Mouse (Mus musculus): ENCODE data around the gene Cfap61.
A peak's percentile ranks its signal among the peaks of the same experiment; 100 is the strongest.
"Not testable (repeated sequence)": the region's sequence is repeated elsewhere in the genome, so short reads cannot be mapped to it uniquely, and the experiment has no call there.

Cfap61 gene

DNA sequence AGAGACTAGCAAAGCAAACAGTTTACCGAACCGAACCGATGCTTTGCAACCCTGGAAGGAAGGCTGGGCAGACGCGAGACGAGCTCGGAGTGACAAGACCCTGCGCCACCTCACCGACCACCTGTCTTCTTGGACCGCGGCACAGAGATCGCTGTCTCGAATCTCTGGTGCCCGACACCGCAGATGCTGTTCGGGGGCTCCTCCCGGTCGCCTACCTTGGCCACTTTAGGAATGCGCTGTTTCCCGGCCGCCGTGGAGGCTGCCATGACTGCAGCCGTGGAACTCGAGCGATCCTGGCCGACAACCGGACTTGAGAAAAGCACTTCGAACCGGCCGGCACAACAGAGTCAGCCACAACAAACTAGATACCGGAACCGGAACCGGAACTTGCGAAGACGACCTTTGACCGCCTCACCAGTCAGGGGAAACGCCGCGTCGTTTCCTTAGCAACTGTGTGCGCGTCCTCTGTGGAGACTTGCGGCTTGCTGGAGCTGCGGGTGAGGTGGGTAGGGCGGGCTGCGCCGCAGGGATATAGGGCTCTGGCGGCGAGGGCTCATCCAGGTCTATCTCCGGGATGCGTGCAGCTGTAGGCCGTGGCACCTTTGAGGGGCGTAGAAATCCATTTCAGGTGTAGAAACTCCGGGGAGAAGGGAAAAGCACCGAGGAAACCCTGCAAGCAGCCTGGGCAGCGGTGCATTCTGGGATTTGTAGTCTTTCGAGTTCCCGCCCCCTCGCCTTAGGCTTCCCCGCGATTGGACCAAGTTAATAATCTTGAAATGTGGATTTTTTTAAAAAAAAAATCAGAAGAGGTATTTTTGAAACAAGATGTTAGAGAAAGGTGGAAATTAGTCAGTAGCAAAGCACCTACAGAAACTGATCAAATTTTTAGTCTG is at the start of gene Cfap61, which contains the start of gene Crnkl1:
TSS of gene Cfap61 (plus strand) at position 446 of the 893 bp plus-strand sequence.
TSS of gene Crnkl1 (minus strand) at position 676 of the 893 bp plus-strand sequence.
- DNase-seq: peak; percentile 91

DNA sequence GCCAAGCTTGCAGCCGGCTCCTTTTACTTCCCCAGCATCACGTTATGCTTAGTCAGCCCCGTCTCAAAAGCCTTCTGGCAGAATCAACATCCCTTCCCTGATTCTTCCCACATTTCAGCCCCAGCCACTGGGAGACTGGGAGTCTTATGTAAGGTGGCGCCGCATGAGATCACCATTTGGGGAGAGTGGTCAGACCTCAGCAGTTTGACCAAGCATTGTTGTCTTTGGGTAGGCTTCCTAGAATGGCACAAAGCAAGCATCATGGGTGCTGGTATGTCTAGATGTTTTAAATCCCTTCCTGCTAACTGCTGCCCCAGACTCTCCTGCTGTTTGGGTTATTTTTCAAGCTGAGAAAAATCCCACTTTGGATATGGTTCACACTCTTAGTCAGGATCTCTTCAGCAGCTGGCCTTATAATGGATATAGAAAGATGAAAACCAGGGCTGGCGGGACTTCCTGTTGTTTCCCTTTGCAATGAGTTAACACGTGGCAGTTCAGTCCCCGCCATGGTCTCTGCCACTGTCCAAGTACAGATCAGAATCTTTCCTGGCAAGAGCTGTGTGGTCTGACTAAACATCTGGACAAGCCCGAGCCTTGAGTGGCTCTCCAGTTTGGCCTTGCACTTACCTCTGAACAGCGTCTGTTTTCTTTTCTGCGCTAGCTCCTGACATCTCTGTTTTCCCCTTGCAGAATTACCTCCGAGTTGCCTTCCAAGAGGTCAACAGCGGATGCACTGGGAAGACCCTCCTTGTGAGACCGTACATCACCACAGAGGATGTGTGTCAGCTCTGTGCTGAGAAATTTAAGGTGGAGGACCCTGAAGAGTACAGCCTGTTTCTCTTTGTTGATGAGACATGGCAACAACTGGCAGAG is 49.4 kb upstream of the Cfap61 start:
- no peak for DNase-seq

DNA sequence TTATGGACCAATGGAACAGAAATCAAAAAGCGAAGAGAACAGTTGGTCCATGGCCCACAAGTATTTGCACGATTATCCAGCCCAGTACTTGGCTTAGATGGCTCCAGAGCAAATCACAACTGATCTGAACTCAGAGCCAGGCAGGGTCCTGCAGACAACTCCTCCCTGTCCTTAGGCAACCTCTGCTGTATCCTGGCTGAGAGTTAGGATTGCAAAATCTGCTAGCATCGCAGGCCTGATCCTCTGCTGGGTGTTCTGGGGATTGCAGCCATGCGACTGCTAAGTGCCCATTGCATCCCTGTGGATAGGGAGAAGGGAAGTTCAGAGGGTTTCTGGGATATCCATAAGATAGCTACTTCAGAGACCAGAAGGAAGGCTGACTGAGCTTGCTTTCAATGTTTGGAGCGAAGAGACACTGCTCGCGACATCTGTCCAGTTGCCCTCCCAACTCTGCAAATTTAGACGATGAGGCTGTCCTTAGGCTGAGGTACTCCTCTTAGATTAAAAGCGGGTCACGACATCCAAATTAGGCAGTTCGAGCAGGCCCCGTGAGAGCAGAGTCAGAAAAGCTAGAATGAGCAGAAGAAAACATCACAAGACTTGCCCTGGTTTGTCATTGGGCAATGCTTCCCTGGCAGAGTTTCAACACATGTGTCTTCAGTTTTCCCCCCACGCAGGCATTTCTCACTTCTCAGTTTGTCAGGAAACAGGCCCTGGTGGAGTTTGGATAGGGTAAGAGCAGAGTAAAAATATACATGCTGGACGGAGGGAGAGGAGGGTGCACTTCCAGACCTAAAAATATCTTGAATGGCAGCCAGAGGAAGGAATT is 46.4 kb upstream of the Cfap61 start:
- DNase-seq: no peak

DNA sequence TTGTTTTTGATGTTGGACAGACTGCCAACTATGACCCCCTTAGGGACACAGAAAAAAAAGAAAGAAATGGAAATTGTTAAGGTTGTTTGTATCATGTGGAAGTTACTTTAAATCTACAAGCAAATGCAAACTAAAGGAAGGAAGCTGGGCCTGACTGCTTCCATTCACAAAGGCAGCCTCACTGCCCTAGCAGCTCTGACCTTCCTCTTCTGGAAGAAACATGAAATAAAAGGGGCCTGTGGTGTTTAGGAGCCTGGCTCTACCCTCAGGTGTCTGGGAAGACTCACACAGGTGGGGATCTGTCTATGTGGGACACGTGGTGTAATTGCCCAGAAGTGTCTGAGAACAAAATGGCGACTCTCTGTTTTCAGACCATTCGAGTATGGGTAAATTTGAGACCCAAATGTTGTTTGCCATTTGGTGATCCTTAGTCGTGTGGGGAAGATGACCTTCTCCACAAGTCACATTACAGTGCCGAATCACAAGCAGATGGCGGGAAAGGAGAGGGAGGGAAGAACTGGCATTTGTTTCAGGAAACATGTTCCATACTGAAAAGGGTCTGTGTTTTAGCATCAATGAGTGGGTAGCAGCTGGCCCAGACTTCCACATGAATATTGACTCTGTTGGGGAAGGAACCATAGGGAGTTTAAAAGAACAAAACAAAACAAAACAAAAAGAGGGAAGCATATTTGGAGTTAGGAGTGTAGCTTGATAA is 45.7 kb upstream of the Cfap61 start:
- no peak for DNase-seq

DNA sequence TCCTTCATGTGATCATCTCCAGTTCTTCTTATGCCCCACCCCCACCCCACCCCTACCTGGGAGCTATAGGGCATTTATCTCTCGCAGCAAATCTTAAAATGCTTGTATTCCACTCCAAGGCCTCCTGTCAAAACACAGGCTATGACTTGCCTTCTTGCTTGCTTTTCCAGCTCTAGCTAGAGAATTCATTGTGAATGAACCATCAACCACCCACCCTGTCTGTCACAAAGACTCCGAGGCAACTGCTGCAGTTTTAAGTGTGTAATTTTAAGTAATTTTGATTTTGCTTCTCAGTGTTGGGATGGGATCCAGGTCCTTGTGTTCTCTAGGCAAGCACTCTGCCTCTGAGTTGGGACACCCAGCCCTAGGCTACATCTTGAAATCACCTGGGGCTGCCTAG is 44.0 kb upstream of the Cfap61 start:
- DNase-seq: no peak

DNA sequence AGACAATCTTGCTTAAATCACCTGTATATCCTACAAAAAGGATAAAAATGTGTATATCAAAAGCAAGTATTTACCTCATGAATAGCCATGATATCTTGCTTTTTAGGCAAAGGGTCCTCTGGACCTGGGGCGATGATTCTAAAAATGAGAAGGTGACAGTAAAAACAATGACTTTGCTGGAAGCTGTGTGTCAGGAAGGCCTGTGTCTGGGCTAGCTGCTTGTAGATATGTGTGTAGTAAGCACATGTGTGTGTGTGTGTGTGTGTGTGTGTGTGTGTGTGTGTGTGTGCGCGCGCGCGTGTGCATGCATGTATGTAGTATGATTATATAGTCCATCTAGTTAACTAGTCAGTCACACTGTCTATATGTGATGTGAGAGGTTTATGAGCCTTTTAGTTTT is 40.8 kb upstream of the Cfap61 start:
- no peak for DNase-seq

DNA sequence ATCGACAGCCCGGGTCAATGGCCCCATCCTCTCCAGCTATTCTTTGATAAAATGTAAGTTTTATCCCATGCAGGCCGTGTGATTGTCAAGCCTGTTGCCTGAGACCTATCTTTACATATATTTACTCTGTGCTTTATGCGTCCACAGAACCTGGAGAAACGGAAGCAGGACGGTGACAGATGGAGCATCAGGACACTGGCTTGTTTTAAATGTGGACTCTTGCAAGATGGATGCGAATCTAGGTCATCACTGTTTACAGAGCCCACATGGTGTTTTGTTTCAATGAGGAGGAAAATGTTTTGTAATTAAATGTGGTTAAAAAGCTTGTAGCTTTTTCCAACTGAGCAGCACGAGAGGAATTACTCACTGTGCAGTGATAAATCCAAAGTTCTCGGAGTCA is 36.5 kb upstream of the Cfap61 start:
- no peak for DNase-seq

DNA sequence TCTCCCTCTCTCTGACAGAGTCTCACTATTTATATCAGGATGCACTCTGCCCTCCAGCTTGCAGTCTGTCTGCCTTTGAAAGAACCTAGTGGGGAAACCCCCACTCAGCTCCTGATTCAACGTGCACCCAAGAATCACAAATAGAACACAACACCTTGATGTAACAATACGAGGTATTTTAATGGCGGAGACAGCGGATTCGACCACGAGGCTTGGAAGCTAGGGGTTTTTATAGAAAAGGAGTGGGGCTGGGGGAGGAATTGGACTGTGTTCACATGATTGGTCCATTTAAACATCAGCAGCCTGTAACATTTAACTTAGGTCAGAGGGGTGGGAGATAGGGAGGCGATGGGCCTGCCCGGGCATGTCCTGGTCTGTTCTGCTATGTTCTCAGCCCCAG is 34.3 kb upstream of the Cfap61 start:
- not testable (repeated sequence) for DNase-seq

DNA sequence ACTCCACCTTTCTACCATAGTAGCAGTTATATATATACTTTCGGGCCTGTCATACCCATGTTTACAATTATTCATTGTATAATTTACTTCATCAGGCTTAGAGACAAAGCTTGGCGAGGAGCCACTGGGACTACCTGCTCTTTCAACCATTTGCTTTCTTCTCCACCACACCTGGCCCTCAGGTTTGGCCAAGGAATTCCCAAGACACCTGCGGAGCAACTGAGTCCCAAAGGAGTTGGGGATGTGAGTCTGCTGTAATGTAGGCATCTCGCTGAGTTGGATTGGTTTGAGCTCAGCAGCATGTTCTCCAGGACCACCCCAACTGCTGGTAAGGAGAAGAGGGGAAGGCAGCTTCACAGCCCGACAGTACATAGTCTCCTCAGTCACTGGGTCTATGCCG is 32.7 kb upstream of the Cfap61 start, which contains the start of gene Naa20:
TSS of gene Naa20 (plus strand) at position 239 of the 400 bp plus-strand sequence.
- no peak for DNase-seq

DNA sequence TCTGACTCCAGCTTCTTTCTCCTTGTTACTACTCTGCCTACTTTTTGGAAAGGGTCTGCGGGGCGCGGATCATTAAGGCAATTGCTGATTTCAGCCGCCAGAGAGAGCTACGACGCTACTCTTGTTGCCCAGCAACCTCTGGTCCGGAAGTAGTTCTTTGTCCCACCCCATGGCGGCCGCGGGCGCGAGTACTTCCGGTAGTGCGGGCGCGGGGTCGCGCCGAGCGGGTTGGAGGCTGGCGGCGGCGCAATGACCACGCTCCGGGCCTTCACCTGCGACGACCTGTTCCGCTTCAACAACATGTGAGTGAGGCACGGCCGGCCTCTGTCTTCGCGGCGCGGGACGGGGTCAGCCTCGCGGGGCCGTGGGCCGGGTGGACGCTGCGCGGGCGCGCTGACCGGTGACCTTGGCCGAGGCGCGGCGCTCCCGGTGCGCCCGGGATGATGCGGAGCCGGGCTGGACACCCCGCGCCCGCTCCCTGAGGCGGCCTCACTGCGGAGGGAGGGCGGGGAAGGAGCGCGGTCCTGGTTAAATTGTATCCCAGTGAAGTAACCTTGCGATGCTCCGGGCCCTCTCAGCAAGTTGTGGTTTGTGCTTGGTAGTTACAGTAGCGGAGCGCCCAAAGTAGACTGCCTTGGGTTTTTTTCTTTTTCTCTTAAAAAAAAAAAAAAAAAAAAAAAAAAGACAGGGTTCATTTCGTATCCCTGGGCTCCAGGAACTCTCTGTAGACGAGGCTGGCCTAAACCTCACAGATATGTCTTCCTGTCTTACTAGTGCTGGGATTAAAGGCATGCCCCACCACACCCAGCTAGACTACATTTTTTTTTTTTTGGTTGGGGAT is 31.3 kb upstream of the Cfap61 start:
- DNase-seq: peak; percentile 91

DNA sequence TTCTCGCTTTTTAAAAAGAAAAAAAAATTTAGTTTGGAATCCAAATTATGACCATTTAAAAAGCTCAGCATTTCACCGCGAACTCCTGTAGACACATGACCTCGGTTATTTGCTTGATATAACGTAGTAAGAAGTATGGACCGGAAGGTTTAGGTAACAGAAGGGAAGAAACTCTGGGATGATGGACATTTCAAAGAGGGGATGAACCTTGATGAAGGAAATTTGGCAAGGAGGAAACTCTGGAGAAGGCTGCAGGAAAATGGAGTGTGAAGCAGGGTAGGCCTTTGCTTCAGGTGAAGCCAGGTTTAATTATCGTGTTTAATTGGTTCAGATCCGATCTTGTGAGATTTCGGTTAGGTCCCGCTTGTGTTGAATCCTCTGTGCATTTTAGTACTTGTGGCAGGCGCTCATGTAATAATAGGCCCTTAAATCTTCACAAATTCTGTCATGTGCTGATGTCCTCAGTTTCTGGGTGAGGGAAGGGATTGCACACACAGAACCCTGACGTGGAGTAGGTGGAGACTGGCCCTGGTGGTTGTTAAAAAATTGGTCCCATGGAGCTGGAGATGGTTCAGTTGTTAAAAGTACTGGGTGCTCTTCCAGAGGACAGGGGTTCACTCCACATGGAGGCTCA is 30.5 kb upstream of the Cfap61 start:
- DNase-seq: no peak

DNA sequence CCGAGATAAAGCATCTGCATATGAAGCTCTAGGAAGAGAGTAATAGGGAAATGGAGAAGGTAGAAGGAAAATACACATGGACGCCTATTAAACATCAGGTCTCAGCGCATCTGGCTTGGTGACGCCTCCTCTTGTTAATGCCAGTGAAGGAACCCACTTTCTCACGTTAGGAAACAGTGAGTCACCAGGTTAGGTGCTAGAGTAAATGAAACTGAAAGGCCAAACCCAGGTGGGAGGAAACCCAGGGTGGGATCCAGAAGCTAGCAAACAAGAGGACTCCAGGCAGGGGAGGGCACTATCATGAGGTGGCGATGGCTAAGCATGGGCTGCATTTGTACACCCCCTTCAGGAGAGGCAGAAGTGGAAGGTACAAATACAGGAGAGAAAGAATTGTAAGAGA is 29.4 kb upstream of the Cfap61 start:
- no peak for DNase-seq

DNA sequence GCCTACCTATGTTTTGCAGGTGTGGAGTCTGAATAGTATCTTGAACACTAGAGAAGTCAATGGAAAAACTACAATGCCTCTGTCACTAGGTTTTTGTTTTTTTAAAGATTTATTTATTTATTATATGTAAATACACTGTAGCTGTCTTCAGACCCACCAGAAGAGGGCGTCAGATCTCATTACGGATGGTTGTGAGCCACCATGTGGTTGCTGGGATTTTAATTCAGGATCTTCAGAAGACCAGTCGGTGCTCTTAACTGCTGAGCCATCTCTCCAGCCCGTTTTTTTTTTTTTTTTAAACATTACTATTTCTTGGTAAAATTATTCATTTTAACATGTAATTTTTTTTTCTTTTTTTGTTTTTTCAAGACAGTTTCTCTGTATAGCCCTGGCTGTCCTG is 28.7 kb upstream of the Cfap61 start:
- not testable (repeated sequence) for DNase-seq

DNA sequence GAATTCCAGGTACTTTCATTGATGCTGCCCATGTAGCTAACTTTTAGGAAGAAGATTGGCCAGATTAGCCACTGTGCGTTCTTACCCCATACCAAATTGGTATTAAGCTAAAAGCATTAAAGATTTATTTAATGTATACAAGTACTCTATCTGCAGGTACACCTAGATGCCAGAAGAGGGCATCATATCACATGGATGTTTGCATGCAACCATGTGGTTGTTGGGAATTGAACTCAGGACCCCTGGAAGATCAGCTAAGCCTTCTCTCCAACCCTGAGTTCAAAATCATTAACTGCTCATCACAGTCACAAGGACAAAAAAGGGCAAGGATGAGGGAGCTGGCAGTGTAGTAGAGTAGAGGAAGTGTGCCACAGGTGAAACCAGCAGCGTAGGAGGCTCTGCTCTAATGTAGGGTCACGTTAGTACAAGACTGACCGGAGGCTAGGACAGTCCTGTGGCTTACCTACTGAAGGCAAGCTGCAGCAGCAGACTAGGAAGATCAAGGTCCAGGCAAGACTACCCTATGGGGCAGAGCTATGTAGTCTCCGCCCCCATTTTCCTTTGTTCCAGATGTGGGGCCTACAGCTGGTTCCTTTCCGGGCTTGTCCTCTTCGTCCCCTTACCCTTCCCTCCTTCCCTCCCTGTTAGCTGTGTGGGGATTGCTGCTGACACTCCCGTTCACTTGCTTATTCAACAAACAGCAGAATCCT is 13.5 kb upstream of the Cfap61 start:
- DNase-seq: no peak

DNA sequence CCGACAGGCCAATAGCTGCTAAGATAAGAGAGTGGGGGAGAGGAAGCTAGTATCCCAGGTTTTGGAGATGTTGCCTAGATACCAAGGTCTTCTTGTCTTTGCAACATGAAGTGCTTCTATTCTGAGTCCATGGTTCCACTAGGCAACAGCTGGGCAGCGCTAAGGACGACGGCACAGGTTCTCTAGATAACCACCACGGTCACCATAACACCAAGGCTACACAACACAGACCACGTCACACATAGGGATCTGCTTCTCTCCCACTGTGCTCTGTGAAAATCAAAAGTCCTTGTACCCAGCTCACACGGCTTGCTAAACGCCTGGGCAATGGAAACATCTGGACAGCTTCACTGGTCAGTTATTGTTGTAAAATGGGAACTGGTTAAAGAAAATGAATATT is 2.4 kb downstream of the Cfap61 start:
- DNase-seq: no peak

DNA sequence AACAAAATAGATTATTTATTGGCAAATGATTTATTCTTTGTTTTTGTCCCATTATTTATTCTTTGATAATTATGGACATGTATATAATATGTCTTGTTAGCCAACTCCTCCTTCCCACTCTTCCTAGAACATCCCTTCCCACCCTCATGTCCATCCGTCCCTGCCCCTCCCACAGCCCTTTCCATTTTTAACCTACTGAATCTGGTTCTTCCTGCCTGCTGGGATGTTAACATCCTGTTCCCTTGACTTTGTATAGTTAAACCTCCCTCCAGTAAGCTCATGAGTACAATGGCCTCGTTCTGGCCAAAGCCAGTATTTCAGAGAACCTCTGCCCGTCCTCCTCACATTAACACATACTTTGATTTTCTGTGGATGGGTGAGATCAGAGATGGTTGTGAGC is 6.8 kb downstream of the Cfap61 start:
- DNase-seq: no peak

DNA sequence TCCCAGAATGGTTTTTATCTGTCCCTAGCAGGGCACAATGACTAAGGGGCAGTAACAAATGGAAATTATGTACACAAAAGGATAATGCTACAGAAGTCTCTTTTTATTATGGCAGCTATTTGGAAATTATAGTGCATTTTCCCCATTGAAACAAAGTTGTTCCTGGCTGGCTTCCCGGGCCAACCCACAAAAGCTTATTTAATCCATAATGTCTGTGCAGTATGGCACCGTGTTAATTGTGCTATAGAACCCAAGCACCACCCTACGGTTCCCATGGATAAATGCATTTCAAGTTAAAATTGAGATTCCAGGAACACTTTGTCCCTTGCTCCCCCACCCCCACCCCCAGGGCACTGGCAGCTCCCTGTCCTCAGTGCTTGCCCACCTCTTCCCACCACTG is 9.7 kb downstream of the Cfap61 start:
- DNase-seq: no peak

DNA sequence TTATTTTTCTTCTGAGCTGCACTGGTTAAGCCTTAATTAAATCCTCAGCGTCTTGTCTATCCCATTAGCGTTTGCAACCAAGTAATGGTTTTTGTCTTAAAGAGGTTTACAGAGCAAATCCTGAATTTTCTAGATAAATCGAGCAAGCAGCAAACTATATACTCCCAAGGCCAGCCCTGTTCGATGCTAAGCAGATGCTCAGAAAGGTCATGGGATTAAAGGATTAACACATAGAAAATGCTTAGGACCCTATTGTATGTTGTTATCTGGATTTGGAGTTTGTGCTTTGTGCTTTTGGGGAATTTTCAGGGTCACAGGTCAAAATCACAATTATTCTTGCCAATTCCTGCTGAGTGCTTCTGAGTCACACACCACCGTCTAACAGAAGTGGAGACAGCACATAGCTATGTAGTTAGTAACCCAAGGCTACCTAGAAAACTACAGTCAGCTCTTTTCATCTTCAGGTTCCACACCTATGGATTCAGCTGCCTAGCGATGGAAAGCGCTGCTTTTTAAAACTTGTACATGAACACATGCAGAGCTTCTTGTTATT is 13.9 kb downstream of the Cfap61 start:
- DNase-seq: no peak

DNA sequence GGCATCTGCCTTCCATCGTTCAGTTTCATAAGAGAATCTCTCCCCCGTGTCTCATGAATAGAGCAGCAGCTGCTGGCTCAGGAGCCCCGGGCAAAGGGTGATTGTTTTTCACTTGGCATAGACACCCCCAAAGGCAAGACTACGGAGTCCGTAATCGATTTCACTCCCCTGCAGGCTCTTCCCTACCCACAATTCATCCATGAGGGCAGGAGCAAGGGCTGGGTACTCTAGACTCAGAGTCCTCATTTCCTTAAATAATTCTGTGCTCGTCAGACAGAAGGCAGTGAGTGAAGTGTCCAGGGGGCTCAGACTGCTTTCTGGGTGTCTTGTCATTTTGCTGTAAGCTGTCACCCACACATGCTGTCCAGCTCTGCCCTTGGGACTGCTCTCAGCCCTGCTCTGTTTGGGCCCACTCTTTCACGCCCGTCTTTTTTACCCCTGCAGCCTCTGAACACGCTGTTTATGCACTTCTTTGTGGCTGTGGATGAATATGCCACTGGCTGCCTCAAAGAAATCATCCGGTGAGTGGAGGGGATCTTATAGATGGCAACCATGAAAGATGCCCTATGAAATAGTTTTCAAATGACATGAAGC is 15.0 kb downstream of the Cfap61 start:
- DNase-seq: no peak
